ENCODE assay signal across 12 mouse cellular contexts in genomic region chr8:126580826-126581225, GRCm38 (mm10).
"Had no signal": no experiment of that assay in that cellular context is flagged by ENCODE, and none has a peak within 500 bp of the region (broad histone marks: within the 10 kb centered on the region; RNA-seq: fewer than 3 reads in every experiment).

No protein-coding gene starts in this region.

- ATAC-seq: midbrain, embryonic 13.5 days had no signal

- H3K9ac ChIP-seq: kidney, embryonic 15.5 days; limb, embryonic 15.5 days; liver, embryonic 14.5 days; midbrain, embryonic 13.5 days had no signal

- H3K36me3 ChIP-seq: kidney, embryonic 15.5 days had no signal

- H3K27me3 ChIP-seq: kidney, embryonic 15.5 days; limb, embryonic 15.5 days; midbrain, embryonic 13.5 days had no signal

- H3K27ac ChIP-seq: kidney, embryonic 15.5 days; left cerebral cortex, adult 2 months; limb, embryonic 15.5 days; liver, embryonic 14.5 days; midbrain, embryonic 13.5 days had no signal

- DNase-seq: kidney, adult 11 months; kidney, postnatal 14 days; lung, adult 18-20 months; right cerebral cortex, adult 18-20 months; right cerebral cortex, postnatal 25 days; thymus, adult 18-20 months; thymus, postnatal 14 days had no signal

- H3K4me3 ChIP-seq: kidney, embryonic 15.5 days; left cerebral cortex, adult 2 months; limb, embryonic 15.5 days; midbrain, embryonic 13.5 days had no signal

- H3K9me3 ChIP-seq: limb, embryonic 15.5 days; midbrain, embryonic 13.5 days had no signal

- H3K4me2 ChIP-seq: kidney, embryonic 15.5 days; limb, embryonic 15.5 days; midbrain, embryonic 13.5 days had no signal
